Mouse (Mus musculus): ENCODE results near the gene Cyp4a32. TPM values are rescaled to one million over a fixed set of nuclear protein-coding genes. Genes with fewer than 3 reads are reported as not detected.
A peak's percentile ranks its signal among the peaks of the same experiment; 100 is the strongest.
"Not testable (repeated sequence)": the region's sequence is repeated elsewhere in the genome, so short reads cannot be mapped to it uniquely, and the experiment has no call there.

The Cyp4a32 gene
- polyA plus RNA-seq (2012; ENCODE audit: insufficient read depth, insufficient read length, missing spikeins) = not detected in 2 replicates

DNA sequence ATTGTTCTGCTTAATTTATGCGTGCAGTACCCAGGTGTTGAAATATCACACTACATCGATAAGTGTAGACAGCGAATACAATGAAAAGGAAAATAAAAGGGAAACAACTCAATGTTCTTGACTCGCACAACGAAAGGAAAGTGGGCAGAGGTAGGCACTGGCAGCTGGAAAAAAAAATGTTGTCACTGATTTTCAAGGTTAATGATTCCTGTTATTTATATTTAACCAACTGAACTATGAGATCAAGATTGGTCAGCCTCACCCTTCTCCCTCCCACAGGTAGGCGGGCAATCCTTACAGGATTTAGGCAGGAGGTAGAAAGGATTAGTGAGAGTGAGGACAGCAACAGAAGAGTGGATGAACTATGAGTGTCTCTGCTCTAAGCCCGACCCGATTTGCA, at the start of gene Cyp4a32:
Gene Cyp4a32, plus strand, starts transcription at position 359 of the 400 bp plus-strand sequence.
- not testable (repeated sequence) for H3K27ac ChIP-seq (replicated peaks; ENCODE audit: low read depth, low read length); H3K4me3 ChIP-seq (ENCODE audit: insufficient read depth, low read depth, low read length); H3K4me1 ChIP-seq (ENCODE audit: control insufficient read depth, insufficient read depth, insufficient read length, low read length)

DNA sequence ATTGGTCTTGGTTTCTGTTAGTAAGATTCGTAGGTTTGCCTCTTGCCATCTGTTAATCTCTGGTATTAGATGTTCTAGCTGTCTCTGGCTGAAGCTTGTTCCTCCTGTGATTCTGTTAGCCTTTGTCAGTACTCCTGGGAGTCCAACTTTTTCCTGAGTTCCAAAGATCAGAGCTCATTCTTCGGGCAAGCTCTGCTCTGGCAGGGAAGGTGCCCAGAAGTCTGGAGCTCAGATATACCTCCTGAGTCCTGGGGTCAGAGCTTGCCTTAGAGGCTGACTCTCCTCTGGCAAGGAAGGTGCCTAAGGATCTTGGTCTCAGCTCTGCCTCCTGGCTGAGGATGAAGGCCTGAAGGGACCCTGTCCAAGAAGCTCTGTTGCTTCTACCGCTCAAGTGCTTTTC, 48.0 kb upstream of the Cyp4a32 start:
- H3K27ac ChIP-seq (replicated peaks; ENCODE audit: low read depth, low read length) = peak overlapping the region; percentile 95
- H3K4me1 ChIP-seq (ENCODE audit: control insufficient read depth, insufficient read depth, insufficient read length, low read length) = peaks cover 3% of the 10 kb centered on the region
- H3K4me3 ChIP-seq (ENCODE audit: insufficient read depth, low read depth, low read length) = no peak overlapping the region

DNA sequence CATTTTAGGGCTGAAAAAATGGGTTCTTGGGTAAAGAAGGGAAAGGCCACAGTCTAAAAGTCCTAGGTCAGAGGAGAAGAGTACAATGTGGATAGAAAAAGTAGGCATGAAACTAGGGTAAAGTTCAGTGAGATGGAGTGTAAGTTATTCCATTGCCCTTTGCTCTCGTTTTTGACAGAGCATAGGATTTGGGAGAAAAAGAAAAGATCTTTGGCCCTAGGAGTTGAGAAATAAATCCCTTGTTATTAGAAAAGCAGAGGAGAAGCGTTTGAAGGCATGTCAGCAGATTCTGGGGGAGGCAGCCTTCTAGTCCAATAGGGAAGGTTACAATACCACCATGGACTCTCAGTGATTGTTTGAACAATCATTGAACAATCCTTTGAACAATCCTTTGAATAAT, 45.3 kb upstream of the Cyp4a32 start:
- Histone ChIP-seq H3K27ac (replicated peaks; ENCODE audit: low read depth, low read length) (peak overlapping the region; percentile 98), H3K4me3 (ENCODE audit: insufficient read depth, low read depth, low read length) (no peak overlapping the region), H3K4me1 (ENCODE audit: control insufficient read depth, insufficient read depth, insufficient read length, low read length) (peaks cover 3% of the 10 kb centered on the region)

DNA sequence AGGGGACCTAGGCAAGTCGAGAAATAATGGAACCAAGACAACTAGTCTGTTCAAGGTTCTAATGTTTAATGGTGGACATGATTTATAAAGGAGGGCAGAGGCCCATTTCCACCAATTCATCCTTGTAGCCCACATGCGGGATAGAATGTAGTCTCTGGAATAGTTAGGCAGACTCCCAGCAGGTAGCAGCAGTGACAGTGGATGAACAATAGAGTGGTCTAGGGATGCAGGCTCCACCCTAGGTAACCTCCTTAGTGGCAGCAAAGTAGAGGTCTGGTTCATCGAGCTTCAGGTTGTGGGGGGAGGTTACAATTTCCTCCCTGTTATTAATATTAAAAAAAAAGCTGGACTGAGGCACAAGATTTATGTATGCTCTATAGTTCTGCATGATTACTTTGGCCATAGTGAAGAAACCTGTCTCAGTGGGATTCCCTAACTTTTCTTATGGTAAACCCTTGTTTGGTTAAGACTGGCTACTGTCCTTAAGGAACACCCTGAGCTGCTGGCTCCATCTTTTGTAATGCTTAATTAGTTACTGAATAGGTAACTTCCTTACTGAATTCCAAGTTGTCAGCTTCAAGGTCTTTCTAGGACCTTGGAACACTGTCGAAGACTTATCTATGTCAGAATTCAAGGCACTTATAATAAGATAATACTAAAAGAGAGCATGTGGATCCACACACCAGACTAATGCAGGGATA, 42.8 kb upstream of the Cyp4a32 start:
- H3K27ac ChIP-seq (replicated peaks; ENCODE audit: low read depth, low read length) = no peak overlapping the region; the same call in 1 of the 2 replicates

DNA sequence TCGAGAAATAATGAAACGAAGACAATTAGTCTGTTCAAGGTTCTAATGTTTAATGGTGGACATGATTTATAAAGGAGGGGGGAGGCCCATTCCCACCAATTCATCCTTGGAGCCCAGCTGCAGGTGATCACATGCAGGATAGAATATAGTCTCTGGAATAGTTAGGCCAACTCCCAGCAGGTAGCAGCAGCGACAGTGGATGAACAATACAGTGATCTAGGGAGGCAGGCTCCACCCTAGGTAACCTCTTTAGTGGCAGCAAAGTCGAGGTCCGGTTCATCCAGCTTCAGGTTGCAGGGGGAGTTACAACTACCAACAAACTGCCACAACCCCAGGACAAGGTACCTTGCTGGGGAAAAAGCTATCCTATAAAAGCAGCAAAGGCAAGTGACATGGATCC, 39.5 kb upstream of the Cyp4a32 start:
- not testable (repeated sequence) for H3K27ac ChIP-seq (replicated peaks; ENCODE audit: low read depth, low read length); H3K4me1 ChIP-seq (ENCODE audit: control insufficient read depth, insufficient read depth, insufficient read length, low read length)

More for the DNA sequence above, 42.8 kb upstream of the Cyp4a32 start:
- peaks cover 1% of the 10 kb centered on the region for H3K4me1 ChIP-seq (ENCODE audit: control insufficient read depth, insufficient read depth, insufficient read length, low read length)
- no peak overlapping the region for H3K4me3 ChIP-seq (ENCODE audit: insufficient read depth, low read depth, low read length)

DNA sequence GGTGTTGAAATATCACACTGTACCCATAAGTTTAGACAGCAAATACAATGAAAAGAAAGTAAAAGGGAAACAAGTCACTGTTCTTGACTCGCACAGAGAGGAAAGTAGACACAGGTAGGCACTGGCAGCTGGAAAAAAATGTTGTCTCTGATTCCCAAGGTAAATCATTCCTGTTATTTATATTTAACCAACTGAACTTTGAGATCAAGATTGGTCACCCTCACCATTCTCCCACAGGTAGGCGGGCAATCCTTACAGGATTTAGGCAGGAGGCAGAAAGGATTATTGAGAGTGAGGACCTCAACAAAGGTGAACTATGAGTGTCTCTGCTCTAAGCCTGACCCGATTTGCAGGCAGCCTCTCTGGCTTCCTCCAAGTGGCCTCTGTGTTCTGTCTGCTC, 37.4 kb upstream of the Cyp4a32 start, which contains the start of gene Cyp4a31:
Gene Cyp4a31, plus strand, starts transcription at position 249 of the 400 bp plus-strand sequence.
- Histone ChIP-seq H3K4me3 (ENCODE audit: insufficient read depth, low read depth, low read length) (no peak within 1 kb of the TSS), H3K27ac (replicated peaks; ENCODE audit: low read depth, low read length) (no peak within 1 kb of the TSS), H3K4me1 (ENCODE audit: control insufficient read depth, insufficient read depth, insufficient read length, low read length) (no peaks in the 10 kb centered on the region; the same call in 1 of the 2 replicates)

More for the DNA sequence above, 39.5 kb upstream of the Cyp4a32 start:
- not testable (repeated sequence) for H3K4me3 ChIP-seq (ENCODE audit: insufficient read depth, low read depth, low read length)

DNA sequence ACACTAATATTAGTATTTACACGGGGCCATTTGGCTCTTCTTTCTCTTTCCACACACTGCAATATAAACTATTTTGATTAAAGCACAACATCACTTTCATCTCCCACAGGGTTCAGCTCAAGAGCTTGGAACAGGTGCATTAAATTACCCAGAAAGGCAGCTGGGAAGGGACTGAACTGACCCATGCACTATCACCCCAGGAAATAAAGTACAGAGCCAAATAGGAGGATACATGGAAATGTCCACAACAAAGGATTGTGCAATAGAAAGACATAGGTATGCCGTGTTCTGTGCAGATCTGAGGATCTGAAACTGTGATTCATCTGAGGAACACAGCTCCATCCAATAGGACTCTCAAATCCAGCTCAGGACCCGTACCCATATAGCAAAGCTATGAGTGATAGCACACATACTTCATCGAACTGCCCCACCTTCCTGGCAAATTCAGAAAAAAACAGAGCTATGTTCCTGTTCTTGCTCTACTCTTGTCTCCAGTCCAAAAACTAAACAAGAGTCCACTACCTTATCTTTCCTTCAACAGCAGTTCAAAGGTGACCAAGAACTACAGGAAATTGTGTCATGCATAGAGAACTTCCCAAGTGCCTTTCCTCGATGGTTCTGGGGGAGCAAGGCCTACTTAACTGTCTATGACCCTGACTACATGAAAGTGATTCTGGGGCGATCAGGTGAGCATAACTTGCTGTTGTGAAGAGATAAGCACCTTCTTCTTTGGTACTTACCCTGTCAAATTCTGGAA, 36.1 kb upstream of the Cyp4a32 start:
- H3K27ac ChIP-seq (replicated peaks; ENCODE audit: low read depth, low read length); H3K4me1 ChIP-seq (ENCODE audit: control insufficient read depth, insufficient read depth, insufficient read length, low read length); H3K4me3 ChIP-seq (ENCODE audit: insufficient read depth, low read depth, low read length): not testable (repeated sequence)

DNA sequence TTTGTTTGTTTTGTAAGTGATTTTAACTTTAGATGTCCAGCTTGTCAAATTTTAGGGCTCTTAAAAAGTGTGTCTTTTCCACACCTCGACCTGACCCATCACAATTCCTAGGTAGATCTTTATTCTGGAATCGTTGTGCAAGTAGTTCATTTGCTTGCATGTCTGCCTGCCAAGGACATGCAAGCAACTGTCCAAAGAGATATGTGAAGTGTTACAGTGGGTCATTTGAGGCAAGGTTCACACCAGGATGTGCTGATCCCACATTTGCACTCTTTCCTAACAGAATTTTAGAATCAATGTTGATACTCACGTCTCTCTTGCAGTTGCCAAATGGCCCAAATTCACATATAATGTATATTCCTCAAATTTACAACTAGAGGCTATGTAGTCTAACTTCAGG, 25.5 kb upstream of the Cyp4a32 start:
- H3K4me1 ChIP-seq (ENCODE audit: control insufficient read depth, insufficient read depth, insufficient read length, low read length) = no peaks in the 10 kb centered on the region; the same call in 1 of the 2 replicates
- H3K27ac ChIP-seq (replicated peaks; ENCODE audit: low read depth, low read length) = no peak overlapping the region
- no peak overlapping the region for H3K4me3 ChIP-seq (ENCODE audit: insufficient read depth, low read depth, low read length)

DNA sequence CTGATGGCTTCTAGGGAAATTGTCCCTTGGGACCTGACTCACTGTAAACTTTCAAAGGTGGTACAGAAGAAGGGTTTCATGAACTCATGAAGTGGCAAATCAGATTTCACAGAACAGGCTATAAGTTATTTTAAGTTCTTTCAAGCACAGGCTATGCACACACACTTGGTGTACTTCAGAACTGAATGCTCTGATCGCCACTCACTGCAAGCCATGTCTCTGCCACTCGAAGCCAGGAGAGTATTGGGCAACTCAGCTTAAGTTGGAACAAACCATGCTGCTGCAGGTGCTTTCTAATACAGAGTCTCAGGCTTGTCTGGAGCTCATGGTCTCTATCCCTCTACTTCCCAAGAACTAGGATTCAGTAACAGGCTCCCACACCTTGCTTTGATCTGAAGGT, 25.0 kb upstream of the Cyp4a32 start:
- Histone ChIP-seq H3K27ac (replicated peaks; ENCODE audit: low read depth, low read length) (no peak overlapping the region), H3K4me3 (ENCODE audit: insufficient read depth, low read depth, low read length) (no peak overlapping the region), H3K4me1 (ENCODE audit: control insufficient read depth, insufficient read depth, insufficient read length, low read length) (no peaks in the 10 kb centered on the region; the same call in 1 of the 2 replicates)

DNA sequence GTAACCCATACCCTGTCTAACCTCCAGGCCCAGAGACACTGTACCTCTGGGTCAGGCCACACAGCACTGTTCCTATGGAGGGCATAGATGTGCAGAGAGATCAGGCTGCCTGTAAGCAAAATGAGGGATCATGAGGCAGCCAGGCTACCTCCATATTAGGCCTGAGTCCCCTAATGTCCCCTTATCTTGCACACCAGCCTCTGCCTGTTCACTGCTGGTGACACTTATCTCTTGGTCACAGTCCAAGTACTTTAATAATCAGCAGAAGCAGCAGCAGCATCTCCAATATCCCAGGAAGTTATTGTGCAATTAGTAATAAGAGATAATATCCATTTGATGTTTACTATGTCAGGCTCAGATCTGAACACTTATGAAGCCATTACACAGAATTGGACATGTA, 17.7 kb upstream of the Cyp4a32 start:
- Histone ChIP-seq H3K4me1 (ENCODE audit: control insufficient read depth, insufficient read depth, insufficient read length, low read length) (no peaks in the 10 kb centered on the region), H3K4me3 (ENCODE audit: insufficient read depth, low read depth, low read length) (no peak overlapping the region), H3K27ac (replicated peaks; ENCODE audit: low read depth, low read length) (no peak overlapping the region)

DNA sequence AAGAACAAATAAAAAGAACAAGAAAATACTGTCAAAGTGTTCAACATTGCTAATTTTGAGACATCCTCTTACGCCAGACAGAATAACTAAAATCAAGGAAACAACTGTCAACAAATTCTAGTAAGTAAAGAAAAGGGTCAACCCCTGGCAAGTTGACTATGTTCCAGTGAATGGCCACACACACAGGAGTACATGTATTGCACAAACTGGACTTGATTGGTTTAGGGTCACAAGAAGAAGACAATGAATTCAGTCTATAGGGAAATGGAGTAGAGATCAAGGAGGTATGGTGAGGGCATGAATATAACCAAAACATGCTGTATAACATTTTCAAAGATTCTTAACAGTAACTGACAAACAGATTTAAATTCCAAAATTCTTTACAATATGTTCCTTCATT, 4.4 kb upstream of the Cyp4a32 start:
- no peak overlapping the region for H3K4me3 ChIP-seq (ENCODE audit: insufficient read depth, low read depth, low read length)
- H3K4me1 ChIP-seq (ENCODE audit: control insufficient read depth, insufficient read depth, insufficient read length, low read length) = no peaks in the 10 kb centered on the region
- peak overlapping the region; percentile 93 for H3K27ac ChIP-seq (replicated peaks; ENCODE audit: low read depth, low read length)

DNA sequence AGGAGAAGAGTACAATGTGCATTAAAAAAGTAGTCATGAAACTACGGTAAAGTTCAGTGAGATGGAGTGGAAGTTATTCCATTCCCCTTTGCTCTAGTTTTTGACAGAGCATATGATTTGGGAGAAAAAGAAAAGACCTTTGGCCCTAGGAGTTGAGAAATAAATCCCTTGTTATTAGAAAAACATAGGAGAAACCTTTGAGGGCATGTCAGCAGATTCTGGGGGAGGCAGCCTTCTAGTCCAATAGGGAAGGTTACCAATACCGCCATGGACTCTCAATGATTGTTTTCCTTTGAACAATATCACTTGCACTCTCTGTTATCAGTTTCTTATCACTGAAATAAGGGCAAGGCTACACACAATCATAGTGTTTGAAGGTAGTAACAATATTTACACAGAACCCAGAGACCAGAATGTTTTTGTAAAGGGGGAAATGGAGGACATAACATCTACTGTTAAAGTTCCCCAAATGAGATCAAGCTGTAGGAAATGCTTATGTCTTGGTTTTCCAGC, 3.9 kb upstream of the Cyp4a32 start:
- no peak overlapping the region for H3K4me3 ChIP-seq (ENCODE audit: insufficient read depth, low read depth, low read length)
- no peaks in the 10 kb centered on the region for H3K4me1 ChIP-seq (ENCODE audit: control insufficient read depth, insufficient read depth, insufficient read length, low read length)
- H3K27ac ChIP-seq (replicated peaks; ENCODE audit: low read depth, low read length) = peak overlapping the region; percentile 64

DNA sequence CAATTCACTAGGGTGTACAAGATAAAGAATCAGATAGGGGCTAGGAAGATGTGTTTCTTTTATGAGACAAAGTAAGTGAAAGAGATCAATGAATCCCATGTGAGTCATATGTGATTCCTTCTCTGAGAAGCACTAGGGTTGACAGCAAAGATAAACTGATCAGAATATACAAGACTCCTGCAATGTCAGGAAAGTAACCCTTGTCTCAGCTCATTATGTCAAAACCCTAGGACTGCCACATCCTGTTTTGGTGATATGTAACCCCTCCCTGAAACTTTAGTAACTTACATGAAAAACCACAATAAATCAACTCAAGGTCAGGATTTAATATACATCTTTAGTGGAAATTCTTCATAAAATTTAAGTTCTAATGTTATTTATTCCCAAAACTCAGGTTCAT, 13.2 kb downstream of the Cyp4a32 start:
- Histone ChIP-seq H3K4me1 (ENCODE audit: control insufficient read depth, insufficient read depth, insufficient read length, low read length) (no peaks in the 10 kb centered on the region), H3K27ac (replicated peaks; ENCODE audit: low read depth, low read length) (no peak overlapping the region), H3K4me3 (ENCODE audit: insufficient read depth, low read depth, low read length) (no peak overlapping the region)

DNA sequence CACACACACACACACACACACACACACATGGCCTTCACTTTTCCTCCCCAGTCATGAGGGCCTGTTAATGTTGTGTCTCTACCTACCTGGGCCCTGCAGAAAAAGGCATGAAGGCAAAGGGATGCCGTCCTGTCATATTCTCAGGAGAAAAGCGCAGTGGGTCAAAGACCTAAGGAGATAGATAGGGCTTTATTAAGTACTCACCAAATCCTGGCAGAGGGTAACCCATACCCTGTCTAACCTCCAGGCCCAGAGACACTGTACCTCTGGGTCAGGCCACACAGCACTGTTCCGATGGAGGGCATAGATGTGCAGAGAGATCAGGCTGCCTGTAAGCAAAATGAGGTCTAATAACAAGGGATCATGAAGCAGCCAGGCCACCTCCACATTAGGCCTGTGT, 24.8 kb downstream of the Cyp4a32 start:
- H3K4me3 ChIP-seq (ENCODE audit: insufficient read depth, low read depth, low read length); H3K27ac ChIP-seq (replicated peaks; ENCODE audit: low read depth, low read length); H3K4me1 ChIP-seq (ENCODE audit: control insufficient read depth, insufficient read depth, insufficient read length, low read length): not testable (repeated sequence)

DNA sequence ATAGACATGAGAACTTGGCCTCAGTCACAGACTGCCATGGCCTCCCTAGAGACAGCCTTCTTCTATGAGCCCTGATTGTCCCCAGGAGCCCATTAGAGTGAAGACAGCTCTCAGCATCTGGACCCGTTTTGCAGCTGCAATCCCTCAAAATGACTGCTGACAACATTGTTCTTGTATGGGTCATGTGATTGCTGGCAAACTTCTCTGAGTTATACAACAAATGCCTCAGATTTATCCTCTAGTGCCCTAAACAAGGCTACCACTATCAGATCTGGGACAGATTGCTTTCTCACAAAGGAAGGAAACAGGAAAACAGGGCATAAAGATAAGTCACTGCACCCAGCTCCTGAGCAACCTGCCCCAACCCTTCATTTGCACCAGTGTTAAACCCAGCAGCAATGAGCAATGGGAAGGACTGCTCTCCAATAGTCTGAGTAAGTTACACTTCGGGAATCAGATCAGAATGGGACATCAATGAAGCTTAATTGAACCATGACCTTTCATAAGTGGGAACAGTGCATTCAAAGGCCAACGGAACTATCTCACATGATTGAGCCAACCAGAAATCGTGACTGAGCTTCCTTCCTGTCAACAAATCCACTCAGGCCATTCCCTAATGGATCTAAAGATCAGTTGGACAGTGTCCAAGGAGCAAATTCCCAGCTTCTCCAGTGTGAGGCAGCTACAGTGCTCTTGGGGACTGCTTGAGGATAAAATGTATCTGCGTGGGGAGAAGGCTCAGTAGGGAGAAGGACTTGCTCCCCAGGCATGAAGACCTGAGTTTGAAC, 42.4 kb downstream of the Cyp4a32 start:
- no peak overlapping the region for H3K4me3 ChIP-seq (ENCODE audit: insufficient read depth, low read depth, low read length)
- H3K27ac ChIP-seq (replicated peaks; ENCODE audit: low read depth, low read length) = peak overlapping the region; percentile 91
- H3K4me1 ChIP-seq (ENCODE audit: control insufficient read depth, insufficient read depth, insufficient read length, low read length) = peaks cover 10% of the 10 kb centered on the region; the same call in 1 of the 2 replicates
